Mouse (Mus musculus) gastrocnemius, postnatal 14 days (tissue): Measurements from ENCODE around the gene Lyrm1. TPM values are rescaled to one million over a fixed set of nuclear protein-coding genes. Genes with fewer than 3 reads are reported as not detected.

ENCODE experiments used
- DNase-seq: peaks from one replicate; pipeline ENCODE4 v3.0.0; 2021; ENCODE audit warnings: mixed read lengths
- intact Hi-C: fragments of 180-260 bp; cut with DNase I; formaldehyde crosslinking; loops from one replicate; pipeline ENCODE4 v1.15.1; 2025; ENCODE audit warnings: low total_unique reads
- long read RNA-seq, 2 experiments: library from polyadenylated mRNA; stranded (forward); transcript quantifications; one replicate each; pipeline ENCODE4 v2.0.0; 2021
- total RNA-seq, 2 experiments: library from RNA; stranded (reverse); gene quantifications; 2 replicates each; pipeline ENCODE4 v1.2.3; 2021

The Lyrm1 gene
- 10 to 100 TPM; 10.4 to 11.1 TPM for total RNA-seq
- long read RNA-seq, experiment 1, full-length matches to known transcripts, result 4 of 8 reads
- long read RNA-seq, experiment 1, partial matches to known transcripts, result 2 of 8 reads
- long read RNA-seq, experiment 1, other reads (novel, unspliced or antisense), result 2 of 8 reads
- long read RNA-seq, experiment 2, full-length matches to known transcripts, result 12 of 15 reads
- long read RNA-seq, experiment 2, partial matches to known transcripts, result 1 of 15 reads
- long read RNA-seq, experiment 2, other reads (novel, unspliced or antisense), result 2 of 15 reads

- peak; percentile 99 for DNase-seq
- intact Hi-C loops, result loop anchor here (5.0 kb wide), 1 partner anchor 1124 kb away; no protein-coding TSS in a partner anchor
These were observed at the start of gene Lyrm1, which contains the start of gene Dcun1d3 for GRCm38 (mm10) chr7:119895639-119896512. Gene Lyrm1 (plus strand): TSS chr7:119895861. Gene Dcun1d3 (minus strand): TSS chr7:119896298.

- intact Hi-C loops, result no loop called here
- DNase-seq, result no peak
These were observed 48.3 kb upstream of the Lyrm1 start for GRCm38 (mm10) chr7:119847396-119847795.

- intact Hi-C loops, result no loop called here
- peak; percentile 50 for DNase-seq
These were observed 46.6 kb upstream of the Lyrm1 start for GRCm38 (mm10) chr7:119849096-119849495.

- DNase-seq, result peak; percentile 38
- intact Hi-C loops, result loop anchor here (10.0 kb wide), 1 partner anchor 244 kb away; the partner anchor contains the start of gene Dnah3
These were observed 44.9 kb upstream of the Lyrm1 start for GRCm38 (mm10) chr7:119850737-119851136.

- intact Hi-C loops, result loop anchor here (10.0 kb wide), 1 partner anchor 242 kb away; the partner anchor contains the start of gene Dnah3
- no peak for DNase-seq
These were observed 43.2 kb upstream of the Lyrm1 start for GRCm38 (mm10) chr7:119852494-119852893.

GRCm38 (mm10) chr7:119853186-119853585, 42.5 kb upstream of the Lyrm1 start:
- intact Hi-C loops, result loop anchor here (10.0 kb wide), 1 partner anchor 242 kb away; the partner anchor contains the start of gene Dnah3
- no peak for DNase-seq

- intact Hi-C loops, result loop anchor here (10.0 kb wide), 1 partner anchor 240 kb away; the partner anchor contains the start of gene Dnah3
- no peak for DNase-seq
These were observed 41.3 kb upstream of the Lyrm1 start for GRCm38 (mm10) chr7:119854362-119854761.

- no peak for DNase-seq
- intact Hi-C loops, result loop anchor here (10.0 kb wide), 1 partner anchor 240 kb away; the partner anchor contains the start of gene Dnah3
These were observed 40.6 kb upstream of the Lyrm1 start for GRCm38 (mm10) chr7:119855031-119855430.

GRCm38 (mm10) chr7:119859476-119859875, 36.2 kb upstream of the Lyrm1 start:
- peak; percentile 6 for DNase-seq
- intact Hi-C loops, result loop anchor here (10.0 kb wide), 1 partner anchor 235 kb away; the partner anchor contains the start of gene Dnah3

GRCm38 (mm10) chr7:119860116-119860515, 35.5 kb upstream of the Lyrm1 start:
- intact Hi-C loops, result no loop called here
- no peak for DNase-seq

- no peak for DNase-seq
- intact Hi-C loops, result no loop called here
These were observed 35.1 kb upstream of the Lyrm1 start for GRCm38 (mm10) chr7:119860554-119860953.

- no peak for DNase-seq
- intact Hi-C loops, result no loop called here
These were observed 34.7 kb upstream of the Lyrm1 start for GRCm38 (mm10) chr7:119860971-119861334.

- DNase-seq, result peak; percentile 41
- intact Hi-C loops, result no loop called here
These were observed 34.1 kb upstream of the Lyrm1 start for GRCm38 (mm10) chr7:119861335-119862091.

GRCm38 (mm10) chr7:119862167-119862566, 33.5 kb upstream of the Lyrm1 start:
- no peak for DNase-seq

GRCm38 (mm10) chr7:119864500-119864899, 31.2 kb upstream of the Lyrm1 start:
- no peak for DNase-seq
- intact Hi-C loops, result no loop called here

More at GRCm38 (mm10) chr7:119862167-119862566, 33.5 kb upstream of the Lyrm1 start:
- intact Hi-C loops, result no loop called here

- intact Hi-C loops, result no loop called here
These were observed 29.5 kb upstream of the Lyrm1 start for GRCm38 (mm10) chr7:119866136-119866535.

GRCm38 (mm10) chr7:119872204-119872603, 23.5 kb upstream of the Lyrm1 start:
- DNase-seq, result no peak
- intact Hi-C loops, result no loop called here

More at GRCm38 (mm10) chr7:119866136-119866535, 29.5 kb upstream of the Lyrm1 start:
- no peak for DNase-seq

- no peak for DNase-seq
- intact Hi-C loops, result no loop called here
These were observed 22.6 kb upstream of the Lyrm1 start for GRCm38 (mm10) chr7:119873050-119873449.

GRCm38 (mm10) chr7:119875776-119876440, 19.8 kb upstream of the Lyrm1 start:
- peak; percentile 23 for DNase-seq
- intact Hi-C loops, result no loop called here
